Mouse (Mus musculus) liver, embryonic 14.5 days (tissue): Measurements from ENCODE around the gene Tmem184b.

Source experiments
- CTCF ChIP-seq: IDR thresholded peaks from 2 replicates; pipeline ENCODE4 v1.5.1; 2016; ENCODE audit warnings: antibody characterized with exemption, low read depth, control low read depth
- EP300 ChIP-seq: IDR thresholded peaks from 2 replicates; pipeline ENCODE4 v1.6.1; 2016; ENCODE audit warnings: antibody characterized with exemption, low read depth

GRCm38 (mm10) chr15:79366402-79366801 lies 37.0 kb downstream of the Tmem184b start:
- TF ChIP-seq CTCF (no peak), EP300 (no peak)
